Mouse (Mus musculus): Measurements from ENCODE around the gene Phactr3. TPM values are rescaled to one million over a fixed set of nuclear protein-coding genes. Genes with fewer than 3 reads are reported as not detected.
A peak's percentile ranks its signal among the peaks of the same experiment; 100 is the strongest.

Phactr3 gene
- polyA plus RNA-seq, 1 experiment from 2014 or later, result 4.3 TPM

- Histone ChIP-seq H3K4me1 (ENCODE audit: control insufficient read depth, insufficient read depth, low read length) (no peaks in the 10 kb centered on the region), H3K36me3 (ENCODE audit: control insufficient read depth, insufficient read depth, low read length) (no peaks in the 10 kb centered on the region), H3K9ac (ENCODE audit: low read length) (no peak overlapping the region), H3K9me3 (ENCODE audit: control insufficient read depth, low read length) (no peaks in the 10 kb centered on the region), H3K27me3 (ENCODE audit: control insufficient read depth, insufficient read depth, low read length) (no peaks in the 10 kb centered on the region), H3K4me2 (ENCODE audit: low read depth, severe bottlenecking) (no peak overlapping the region), H3K4me3 (ENCODE audit: low read depth, low read length) (no peak overlapping the region), H3K27ac (replicated peaks; ENCODE audit: low read depth, low read length) (no peak overlapping the region)
- DNase-seq (ENCODE audit: low spot score) (no peak), ATAC-seq (ENCODE audit: insufficient number of reproducible peaks, low FRiP score, low TSS enrichment, low read depth) (no peak)
- 62% methylated on average over 4 of the region's 4 CpGs for WGBS
Measured at GRCm38 (mm10) chr2:178218461-178218860, 99.7 kb downstream of the Phactr3 start.

GRCm38 (mm10) chr2:178219454-178220147 is 100.8 kb downstream of the Phactr3 start:
- Histone ChIP-seq H3K36me3 (ENCODE audit: control insufficient read depth, insufficient read depth, low read length) (no peaks in the 10 kb centered on the region), H3K27ac (replicated peaks; ENCODE audit: low read depth, low read length) (no peak overlapping the region), H3K4me2 (ENCODE audit: low read depth, severe bottlenecking) (no peak overlapping the region), H3K9ac (ENCODE audit: low read length) (no peak overlapping the region), H3K9me3 (ENCODE audit: control insufficient read depth, low read length) (no peaks in the 10 kb centered on the region), H3K4me3 (ENCODE audit: low read depth, low read length) (no peak overlapping the region), H3K27me3 (ENCODE audit: control insufficient read depth, insufficient read depth, low read length) (no peaks in the 10 kb centered on the region), H3K4me1 (ENCODE audit: control insufficient read depth, insufficient read depth, low read length) (no peaks in the 10 kb centered on the region)
- no peak for ATAC-seq (ENCODE audit: insufficient number of reproducible peaks, low FRiP score, low TSS enrichment, low read depth)
- no peak for DNase-seq (ENCODE audit: low spot score)
- WGBS, result 86% methylated on average over 5 of the region's 5 CpGs

GRCm38 (mm10) chr2:178220148-178220717 is 101.5 kb downstream of the Phactr3 start:
- 90% methylated on average over 3 of the region's 3 CpGs for WGBS
- Histone ChIP-seq H3K4me2 (ENCODE audit: low read depth, severe bottlenecking) (no peak overlapping the region), H3K4me3 (ENCODE audit: low read depth, low read length) (no peak overlapping the region), H3K9me3 (ENCODE audit: control insufficient read depth, low read length) (no peaks in the 10 kb centered on the region), H3K9ac (ENCODE audit: low read length) (no peak overlapping the region), H3K27me3 (ENCODE audit: control insufficient read depth, insufficient read depth, low read length) (no peaks in the 10 kb centered on the region), H3K4me1 (ENCODE audit: control insufficient read depth, insufficient read depth, low read length) (no peaks in the 10 kb centered on the region), H3K36me3 (ENCODE audit: control insufficient read depth, insufficient read depth, low read length) (no peaks in the 10 kb centered on the region), H3K27ac (replicated peaks; ENCODE audit: low read depth, low read length) (no peak overlapping the region)
- no peak for ATAC-seq (ENCODE audit: insufficient number of reproducible peaks, low FRiP score, low TSS enrichment, low read depth)
- no peak for DNase-seq (ENCODE audit: low spot score)

- Histone ChIP-seq H3K27ac (replicated peaks; ENCODE audit: low read depth, low read length) (no peak overlapping the region), H3K4me1 (ENCODE audit: control insufficient read depth, insufficient read depth, low read length) (no peaks in the 10 kb centered on the region), H3K9me3 (ENCODE audit: control insufficient read depth, low read length) (no peaks in the 10 kb centered on the region), H3K36me3 (ENCODE audit: control insufficient read depth, insufficient read depth, low read length) (no peaks in the 10 kb centered on the region), H3K9ac (ENCODE audit: low read length) (no peak overlapping the region), H3K4me3 (ENCODE audit: low read depth, low read length) (no peak overlapping the region), H3K27me3 (ENCODE audit: control insufficient read depth, insufficient read depth, low read length) (no peaks in the 10 kb centered on the region), H3K4me2 (ENCODE audit: low read depth, severe bottlenecking) (no peak overlapping the region)
- no peak for DNase-seq (ENCODE audit: low spot score)
- peak; percentile 63 for ATAC-seq (ENCODE audit: insufficient number of reproducible peaks, low FRiP score, low TSS enrichment, low read depth)
- 92% methylated on average over 3 of the region's 3 CpGs for WGBS
Measured at GRCm38 (mm10) chr2:178221003-178221402, 102.2 kb downstream of the Phactr3 start.

GRCm38 (mm10) chr2:178229231-178229630 is 110.5 kb downstream of the Phactr3 start:
- no peak for DNase-seq (ENCODE audit: low spot score)
- Histone ChIP-seq H3K27me3 (ENCODE audit: control insufficient read depth, insufficient read depth, low read length) (no peaks in the 10 kb centered on the region), H3K36me3 (ENCODE audit: control insufficient read depth, insufficient read depth, low read length) (no peaks in the 10 kb centered on the region), H3K4me1 (ENCODE audit: control insufficient read depth, insufficient read depth, low read length) (no peaks in the 10 kb centered on the region), H3K27ac (replicated peaks; ENCODE audit: low read depth, low read length) (no peak overlapping the region), H3K4me2 (ENCODE audit: low read depth, severe bottlenecking) (no peak overlapping the region), H3K9ac (ENCODE audit: low read length) (no peak overlapping the region), H3K4me3 (ENCODE audit: low read depth, low read length) (no peak overlapping the region), H3K9me3 (ENCODE audit: control insufficient read depth, low read length) (no peaks in the 10 kb centered on the region)
- ATAC-seq (ENCODE audit: insufficient number of reproducible peaks, low FRiP score, low TSS enrichment, low read depth), result no peak
- WGBS, result 85% methylated on average over 8 of the region's 8 CpGs

GRCm38 (mm10) chr2:178233487-178233886 is 114.7 kb downstream of the Phactr3 start:
- ATAC-seq (ENCODE audit: insufficient number of reproducible peaks, low FRiP score, low TSS enrichment, low read depth) (no peak), DNase-seq (ENCODE audit: low spot score) (no peak)
- WGBS, result 77% methylated on average over 5 of the region's 5 CpGs
- Histone ChIP-seq H3K4me3 (ENCODE audit: low read depth, low read length) (no peak overlapping the region), H3K4me2 (ENCODE audit: low read depth, severe bottlenecking) (no peak overlapping the region), H3K4me1 (ENCODE audit: control insufficient read depth, insufficient read depth, low read length) (no peaks in the 10 kb centered on the region), H3K9me3 (ENCODE audit: control insufficient read depth, low read length) (no peaks in the 10 kb centered on the region), H3K27me3 (ENCODE audit: control insufficient read depth, insufficient read depth, low read length) (no peaks in the 10 kb centered on the region), H3K9ac (ENCODE audit: low read length) (no peak overlapping the region), H3K36me3 (ENCODE audit: control insufficient read depth, insufficient read depth, low read length) (no peaks in the 10 kb centered on the region), H3K27ac (replicated peaks; ENCODE audit: low read depth, low read length) (no peak overlapping the region)

- Histone ChIP-seq H3K9me3 (ENCODE audit: control insufficient read depth, low read length) (no peaks in the 10 kb centered on the region), H3K4me1 (ENCODE audit: control insufficient read depth, insufficient read depth, low read length) (0 out of 2 replicates have a peak, but pooled peaks cover 6% of the 10 kb centered on the region), H3K27ac (replicated peaks; ENCODE audit: low read depth, low read length) (no peak overlapping the region), H3K4me2 (ENCODE audit: low read depth, severe bottlenecking) (no peak overlapping the region), H3K4me3 (ENCODE audit: low read depth, low read length) (no peak overlapping the region), H3K27me3 (ENCODE audit: control insufficient read depth, insufficient read depth, low read length) (no peaks in the 10 kb centered on the region), H3K36me3 (ENCODE audit: control insufficient read depth, insufficient read depth, low read length) (no peaks in the 10 kb centered on the region), H3K9ac (ENCODE audit: low read length) (no peak overlapping the region)
- DNase-seq (ENCODE audit: low spot score) (no peak), ATAC-seq (ENCODE audit: insufficient number of reproducible peaks, low FRiP score, low TSS enrichment, low read depth) (no peak)
- WGBS, result 86% methylated on average over 3 of the region's 3 CpGs
Measured at GRCm38 (mm10) chr2:178237056-178237455, 118.3 kb downstream of the Phactr3 start.

GRCm38 (mm10) chr2:178238503-178238902 is 119.7 kb downstream of the Phactr3 start:
- Histone ChIP-seq H3K27me3 (ENCODE audit: control insufficient read depth, insufficient read depth, low read length) (no peaks in the 10 kb centered on the region), H3K36me3 (ENCODE audit: control insufficient read depth, insufficient read depth, low read length) (no peaks in the 10 kb centered on the region), H3K27ac (replicated peaks; ENCODE audit: low read depth, low read length) (no peak overlapping the region), H3K9ac (ENCODE audit: low read length) (no peak overlapping the region), H3K4me2 (ENCODE audit: low read depth, severe bottlenecking) (no peak overlapping the region), H3K9me3 (ENCODE audit: control insufficient read depth, low read length) (no peaks in the 10 kb centered on the region), H3K4me3 (ENCODE audit: low read depth, low read length) (no peak overlapping the region), H3K4me1 (ENCODE audit: control insufficient read depth, insufficient read depth, low read length) (0 out of 2 replicates have a peak, but pooled peaks cover 6% of the 10 kb centered on the region)
- no peak for DNase-seq (ENCODE audit: low spot score)
- WGBS, result 77% methylated on average over 2 of the region's 2 CpGs
- ATAC-seq (ENCODE audit: insufficient number of reproducible peaks, low FRiP score, low TSS enrichment, low read depth), result no peak
